15 mouse cellular contexts compared by ENCODE assay signal in genomic region chr19:17406823-17407222, GRCm38 (mm10).
"Had no signal": no experiment of that assay in that cellular context is flagged by ENCODE, and none has a peak within 500 bp of the region (broad histone marks: within the 10 kb centered on the region; RNA-seq: fewer than 3 reads in every experiment).

No protein-coding gene starts in this region.

- H3K9ac ChIP-seq: limb, embryonic 13.5 days; neural tube, embryonic 12.5 days had no signal

- ATAC-seq: intestine, postnatal 0 days had no signal

- H3K4me2 ChIP-seq: limb, embryonic 13.5 days; neural tube, embryonic 12.5 days had no signal

- H3K27me3 ChIP-seq: limb, embryonic 13.5 days; neural tube, embryonic 12.5 days had no signal

- H3K27ac ChIP-seq: layer of hippocampus, adult 2 months; limb, embryonic 13.5 days; midbrain, embryonic 10.5 days; neural tube, embryonic 12.5 days had no signal

- H3K4me3 ChIP-seq: layer of hippocampus, adult 2 months; limb, embryonic 13.5 days; midbrain, embryonic 10.5 days; neural tube, embryonic 12.5 days had no signal

- DNase-seq: kidney, adult 8-10 months; kidney, postnatal 36 days; left cerebral cortex, postnatal 4 days; lung, adult 18-20 months; midbrain, embryonic 14.5 days; retina, postnatal 1 day; right cerebral cortex, postnatal 4 days; spleen, adult 18-20 months; thymus, adult 2 months; thymus, postnatal 25 days had no signal

- H3K4me1 ChIP-seq: limb, embryonic 13.5 days; midbrain, embryonic 10.5 days; neural tube, embryonic 12.5 days had no signal

- H3K36me3 ChIP-seq: limb, embryonic 13.5 days; midbrain, embryonic 10.5 days; neural tube, embryonic 12.5 days had no signal
